Mouse (Mus musculus) layer of hippocampus, postnatal 10 days (tissue): ENCODE measurements at regions not wholly inside any gene's neighbourhood (a gene's known extent, or its start where the extent isn't known, plus 50 kb on each side); places are given as distances from the start of the nearest gene placed in this dataset.
A peak's percentile ranks its signal among the peaks of the same experiment; 100 is the strongest.

Experiments used
- DNase-seq, 2 experiments: peaks; one replicate each; pipeline ENCODE4 v3.0.0; 2021; ENCODE audit warnings: low spot score in 2 of 2

- DNase-seq, result no peak
Measured at GRCm38 (mm10) chr4:105385481-105385880, 228.3 kb downstream of the Plpp3 start.

GRCm38 (mm10) chr4:105390378-105390777, 233.2 kb downstream of the Plpp3 start:
- no peak for DNase-seq

- no peak for DNase-seq
Measured at GRCm38 (mm10) chr4:105394366-105394765, 237.2 kb downstream of the Plpp3 start.

GRCm38 (mm10) chr4:105397451-105397850, 240.3 kb downstream of the Plpp3 start:
- DNase-seq, result no peak

- DNase-seq, result no peak
Measured at GRCm38 (mm10) chr4:105402021-105402420, 244.9 kb downstream of the Plpp3 start.

- DNase-seq, result no peak
Measured at GRCm38 (mm10) chr4:105403169-105403568, 246.0 kb downstream of the Plpp3 start.

GRCm38 (mm10) chr4:105403686-105404085, 246.5 kb downstream of the Plpp3 start:
- DNase-seq, result no peak

- no peak for DNase-seq
Measured at GRCm38 (mm10) chr4:105405728-105406127, 248.6 kb downstream of the Plpp3 start.

- no peak for DNase-seq
Measured at GRCm38 (mm10) chr4:105406786-105407464, 249.8 kb downstream of the Plpp3 start.

GRCm38 (mm10) chr4:105408896-105409295, 251.7 kb downstream of the Plpp3 start:
- no peak for DNase-seq

GRCm38 (mm10) chr4:105417166-105417565, 260.0 kb downstream of the Plpp3 start:
- no peak for DNase-seq

GRCm38 (mm10) chr4:105422466-105422865, 265.3 kb downstream of the Plpp3 start:
- DNase-seq, result no peak

- no peak for DNase-seq
Measured at GRCm38 (mm10) chr4:105423727-105424201, 266.6 kb downstream of the Plpp3 start.

GRCm38 (mm10) chr4:105425086-105425485, 267.9 kb downstream of the Plpp3 start:
- no peak for DNase-seq

- DNase-seq, result no peak
Measured at GRCm38 (mm10) chr4:105427581-105427980, 270.4 kb downstream of the Plpp3 start.

- no peak for DNase-seq
Measured at GRCm38 (mm10) chr4:105429381-105430100, 272.4 kb downstream of the Plpp3 start.

GRCm38 (mm10) chr4:105432461-105432860, 275.3 kb downstream of the Plpp3 start:
- no peak for DNase-seq

- no peak for DNase-seq
Measured at GRCm38 (mm10) chr4:105437141-105437540, 280.0 kb downstream of the Plpp3 start.

GRCm38 (mm10) chr4:105449046-105449860, 292.1 kb downstream of the Plpp3 start:
- peak; percentile 39 to 41 for DNase-seq

- DNase-seq, result no peak
Measured at GRCm38 (mm10) chr4:105450881-105451280, 293.7 kb downstream of the Plpp3 start.

- no peak for DNase-seq
Measured at GRCm38 (mm10) chr4:105451871-105452270, 294.7 kb downstream of the Plpp3 start.
